Mouse (Mus musculus): Measurements from ENCODE around the gene Myrip.

DNA sequence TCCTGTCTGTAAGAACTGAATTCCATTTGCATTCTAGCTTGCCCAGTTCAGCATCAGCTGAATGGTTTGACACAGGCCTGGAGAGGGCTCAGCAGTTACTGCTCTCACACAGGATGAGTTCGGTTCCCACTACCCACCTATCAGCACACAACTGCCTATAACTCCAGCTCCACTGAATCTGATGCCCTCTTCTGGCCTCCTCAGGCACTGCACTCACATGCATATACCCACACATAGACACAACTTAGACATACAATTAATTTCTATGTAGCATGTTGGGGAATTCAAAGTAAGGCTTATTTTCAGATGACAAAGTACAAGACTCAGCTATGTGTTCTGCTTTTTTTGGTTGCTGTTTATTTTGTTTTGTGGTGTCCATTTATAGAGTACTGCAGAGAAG lies 137.0 kb downstream of the Myrip start:
- no peak for TF ChIP-seq CTCF (IDR thresholded peaks at IDR 0.05; ENCODE audit: control insufficient read depth, insufficient read depth, insufficient replicate concordance, low read depth, low read length)
- no peak for TF ChIP-seq POLR2A (IDR thresholded peaks at IDR 0.05; ENCODE audit: control insufficient read depth, low read depth, low read length)
